Mouse (Mus musculus) right cerebral cortex, adult 2 months (tissue): Measurements from ENCODE around the gene Ddx43.

Source experiments
- DNase-seq, 2 experiments: peaks; one replicate each; pipeline ENCODE4 v3.0.0; 2021 to 2022; ENCODE audit warnings: low spot score in 2 of 2

The Ddx43 gene

GRCm38 (mm10) chr9:78372827-78373504 is 22.6 kb upstream of the Ddx43 start:
- no peak for DNase-seq

- no peak for DNase-seq
Measured at GRCm38 (mm10) chr9:78374397-78374796, 21.2 kb upstream of the Ddx43 start.

- DNase-seq: no peak
Measured at GRCm38 (mm10) chr9:78374885-78375389, 20.6 kb upstream of the Ddx43 start.

GRCm38 (mm10) chr9:78375486-78375885 is 20.1 kb upstream of the Ddx43 start:
- DNase-seq: no peak

GRCm38 (mm10) chr9:78377546-78377945 is 18.0 kb upstream of the Ddx43 start:
- DNase-seq: no peak

GRCm38 (mm10) chr9:78378113-78378785 is 17.3 kb upstream of the Ddx43 start, which contains the start of gene Ooep:
Ooep (minus strand) TSS chr9:78378725.
- peak in 1 of 2 experiments; percentile 12 for DNase-seq

- DNase-seq: no peak
Measured at GRCm38 (mm10) chr9:78385893-78386292, 9.7 kb upstream of the Ddx43 start.

- no peak for DNase-seq
Measured at GRCm38 (mm10) chr9:78386947-78387346, 8.6 kb upstream of the Ddx43 start.

GRCm38 (mm10) chr9:78389981-78390380 is 5.6 kb upstream of the Ddx43 start:
- DNase-seq: no peak

- no peak for DNase-seq
Measured at GRCm38 (mm10) chr9:78393741-78394140, 1.8 kb upstream of the Ddx43 start.

- DNase-seq: peak in 1 of 2 experiments; percentile 14
Measured at GRCm38 (mm10) chr9:78394602-78395001, 975 bp upstream of the Ddx43 start.

GRCm38 (mm10) chr9:78395244-78395629 is 340 bp upstream of the Ddx43 start:
- DNase-seq: no peak

- DNase-seq: no peak
Measured at GRCm38 (mm10) chr9:78396517-78396916, 940 bp downstream of the Ddx43 start.

- DNase-seq: no peak
Measured at GRCm38 (mm10) chr9:78400570-78400969, 5.0 kb downstream of the Ddx43 start.

GRCm38 (mm10) chr9:78401596-78401995 is 6.0 kb downstream of the Ddx43 start:
- DNase-seq: no peak

- no peak for DNase-seq
Measured at GRCm38 (mm10) chr9:78427362-78427781, 31.8 kb downstream of the Ddx43 start.

GRCm38 (mm10) chr9:78428185-78428584 is 32.6 kb downstream of the Ddx43 start:
- DNase-seq: no peak

GRCm38 (mm10) chr9:78428870-78429432 is 33.4 kb downstream of the Ddx43 start:
- DNase-seq: no peak

- no peak for DNase-seq
Measured at GRCm38 (mm10) chr9:78429551-78429950, 34.0 kb downstream of the Ddx43 start.

GRCm38 (mm10) chr9:78430486-78430885 is 34.9 kb downstream of the Ddx43 start:
- no peak for DNase-seq

- DNase-seq: no peak
Measured at GRCm38 (mm10) chr9:78432471-78432870, 36.9 kb downstream of the Ddx43 start.

- no peak for DNase-seq
Measured at GRCm38 (mm10) chr9:78439426-78439825, 43.8 kb downstream of the Ddx43 start.

- no peak for DNase-seq
Measured at GRCm38 (mm10) chr9:78442237-78442578, 46.6 kb downstream of the Ddx43 start.
